14 mouse cellular contexts compared by ENCODE assay signal in genomic region chr7:71469951-71470350, GRCm38 (mm10).
"Had no signal": no experiment of that assay in that cellular context is flagged by ENCODE, and none has a peak within 500 bp of the region (broad histone marks: within the 10 kb centered on the region; RNA-seq: fewer than 3 reads in every experiment).

No protein-coding gene starts in this region.

- H3K4me2 ChIP-seq: limb, embryonic 15.5 days; liver, embryonic 12.5 days; lung, embryonic 14.5 days; midbrain, embryonic 15.5 days; neural tube, embryonic 13.5 days; stomach, embryonic 15.5 days had no signal

- H3K9ac ChIP-seq: limb, embryonic 15.5 days; liver, embryonic 12.5 days; lung, embryonic 14.5 days; midbrain, embryonic 15.5 days; neural tube, embryonic 13.5 days; stomach, embryonic 15.5 days had no signal

- ATAC-seq: intestine, embryonic 16.5 days; liver, embryonic 12.5 days; midbrain, embryonic 15.5 days had no signal

- DNase-seq: layer of hippocampus, adult 9-11 months; layer of hippocampus, postnatal 36 days; lung, postnatal 10 days; lung, postnatal 4 days; right cerebral cortex, postnatal 14 days; thymus, postnatal 4 days had no signal

- H3K4me1 ChIP-seq: midbrain, embryonic 15.5 days had no signal

- H3K36me3 ChIP-seq: limb, embryonic 15.5 days; liver, embryonic 12.5 days; midbrain, embryonic 10.5 days; midbrain, embryonic 15.5 days; neural tube, embryonic 13.5 days; stomach, embryonic 15.5 days had no signal

- H3K9me3 ChIP-seq: limb, embryonic 15.5 days; liver, embryonic 12.5 days; midbrain, embryonic 10.5 days; midbrain, embryonic 15.5 days; neural tube, embryonic 13.5 days; stomach, embryonic 15.5 days had no signal

- H3K27ac ChIP-seq: limb, embryonic 15.5 days; liver, embryonic 12.5 days; midbrain, embryonic 10.5 days; midbrain, embryonic 15.5 days; neural tube, embryonic 13.5 days had no signal

- H3K27me3 ChIP-seq: limb, embryonic 15.5 days; liver, embryonic 12.5 days; midbrain, embryonic 15.5 days; neural tube, embryonic 13.5 days; stomach, embryonic 15.5 days had no signal

- H3K4me3 ChIP-seq: limb, embryonic 15.5 days; liver, embryonic 12.5 days; midbrain, embryonic 10.5 days; midbrain, embryonic 15.5 days; neural tube, embryonic 13.5 days; stomach, embryonic 15.5 days had no signal
